Comparison of ENCODE assay signal across 8 mouse cellular contexts in the genomic region with DNA sequence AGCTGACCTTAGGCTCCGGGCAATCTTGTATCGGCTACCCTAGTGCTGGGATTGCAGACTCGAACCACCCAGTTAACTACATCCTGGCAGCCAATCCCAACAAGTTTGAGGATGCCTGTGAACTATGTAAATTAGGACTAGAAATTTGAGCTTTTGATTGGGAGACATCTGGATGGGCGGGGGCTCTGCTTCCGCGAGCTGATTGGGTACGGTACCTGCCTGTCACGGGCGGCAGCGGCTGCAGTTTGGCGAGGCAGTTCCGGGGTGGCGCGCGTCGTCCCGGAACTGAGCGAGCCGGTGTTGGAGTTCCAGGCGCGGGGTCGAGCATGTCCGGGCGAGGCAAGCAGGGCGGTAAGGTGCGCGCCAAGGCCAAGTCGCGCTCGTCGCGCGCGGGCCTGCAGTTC. TPM values are rescaled to one million over a fixed set of nuclear protein-coding genes. Genes with fewer than 3 reads are reported as not detected.
DNase-seq lines count a peak whose midpoint lies in the region; ATAC-seq lines count a peak whose summit lies in the region.

Gene H2afj (plus strand): TSS at position 231 of the 404 bp plus-strand sequence.

- no peaks in the 10 kb centered on the region for H3K27me3 ChIP-seq in heart, embryonic 14.5 days (ENCODE audit: control insufficient read depth, insufficient read depth, low read length)
- H3K27me3 ChIP-seq in liver, embryonic 13.5 days, result no peaks in the 10 kb centered on the region
- no peaks in the 10 kb centered on the region for H3K27me3 ChIP-seq in stomach, embryonic 16.5 days (ENCODE audit: control insufficient read depth, insufficient read depth, low read length)

- peak within 1 kb of the TSS; percentile 91 for H3K4me2 ChIP-seq in heart, embryonic 14.5 days (ENCODE audit: low read length)
- peak within 1 kb of the TSS; percentile 93 for H3K4me2 ChIP-seq in liver, embryonic 13.5 days
- peak within 1 kb of the TSS; percentile 92 for H3K4me2 ChIP-seq in stomach, embryonic 16.5 days (ENCODE audit: low read depth, low read length)

- peak; percentile 72 for ATAC-seq in CD4-positive, CD25-positive, alpha-beta regulatory T cell, adult 4 months
- ATAC-seq in heart, embryonic 14.5 days (ENCODE audit: insufficient number of reproducible peaks, insufficient read depth, low FRiP score, low read depth), result peak; percentile 88
- ATAC-seq in liver, embryonic 13.5 days (ENCODE audit: low read depth), result peak; percentile 79
- peak; percentile 88 for ATAC-seq in stomach, embryonic 16.5 days (ENCODE audit: insufficient read depth, low FRiP score)

- under 1% methylated on average over 34 of the region's 34 CpGs for WGBS in heart, embryonic 14.5 days
- 0% methylated on average over 34 of the region's 34 CpGs for whole genome bisulfite sequencing in liver, embryonic 13.5 days (ENCODE audit: insufficient replicate concordance)
- WGBS in stomach, embryonic 16.5 days, result under 1% methylated on average over 34 of the region's 34 CpGs

- peak within 1 kb of the TSS; percentile 78 for H3K9ac ChIP-seq in heart, embryonic 14.5 days (ENCODE audit: low read length)
- peak within 1 kb of the TSS; percentile 97 for H3K9ac ChIP-seq in liver, embryonic 13.5 days
- peak within 1 kb of the TSS; percentile 84 for H3K9ac ChIP-seq in stomach, embryonic 16.5 days (ENCODE audit: low read length)

- peaks cover 13% of the 10 kb centered on the region for H3K36me3 ChIP-seq in heart, embryonic 14.5 days (ENCODE audit: control insufficient read depth, insufficient read depth, low read length)
- H3K36me3 ChIP-seq in liver, embryonic 13.5 days, result peaks cover 34% of the 10 kb centered on the region
- no peaks in the 10 kb centered on the region; the same call in 1 of the 2 replicates for H3K36me3 ChIP-seq in stomach, embryonic 16.5 days (ENCODE audit: control insufficient read depth, insufficient read depth, low read length)

- peaks cover 7 to 18% of the 10 kb centered on the region in 2 experiments for H3K4me1 ChIP-seq in heart, embryonic 14.5 days (ENCODE audit: control insufficient read depth in 2 of 2, insufficient read depth in 2 of 2, low read length in 2 of 2)
- peaks cover 59% of the 10 kb centered on the region for H3K4me1 ChIP-seq in liver, embryonic 13.5 days (replicated peaks)
- H3K4me1 ChIP-seq in stomach, embryonic 16.5 days (ENCODE audit: control insufficient read depth, insufficient read depth, low read length), result peaks cover 27% of the 10 kb centered on the region

- peak within 1 kb of the TSS; percentile 77 to 90 for H3K4me3 ChIP-seq in heart, embryonic 14.5 days (ENCODE audit: control insufficient read depth in 1 of 2, insufficient read depth in 1 of 2, low read depth in 1 of 2, low read length in 2 of 2)
- peak within 1 kb of the TSS; percentile 94 for H3K4me3 ChIP-seq in liver, embryonic 13.5 days (replicated peaks)
- peak within 1 kb of the TSS; percentile 85 for H3K4me3 ChIP-seq in stomach, embryonic 16.5 days (replicated peaks; ENCODE audit: low read length)

- no peaks in the 10 kb centered on the region for H3K9me3 ChIP-seq in heart, embryonic 14.5 days (ENCODE audit: control insufficient read depth, low read length)
- no peaks in the 10 kb centered on the region for H3K9me3 ChIP-seq in liver, embryonic 13.5 days (replicated peaks)
- no peaks in the 10 kb centered on the region for H3K9me3 ChIP-seq in stomach, embryonic 16.5 days (replicated peaks; ENCODE audit: control insufficient read depth, low read length)

- peak; percentile 92 for DNase-seq in c-Kit-negative CD71-positive TER-119-positive erythroid progenitor cells, embryonic 14.5 days (ENCODE audit: low read depth, low spot score)
- peak; percentile 94 for DNase-seq in fibroblast of lung, adult 2 months (ENCODE audit: low read depth)
- peak; percentile 98 for DNase-seq in kidney, postnatal 14 days
- DNase-seq in liver, embryonic 13.5 days, result peak; percentile 97
- peak; percentile 96 for DNase-seq in neural tube, embryonic 10.5 days (ENCODE audit: extremely low spot score, low spot score)

- peak within 1 kb of the TSS; percentile 52 to 71; a peak in 3 of 4 replicates for H3K27ac ChIP-seq in heart, embryonic 14.5 days (replicated peaks in 1 of 2; ENCODE audit: control insufficient read depth in 1 of 2, insufficient read depth in 1 of 2, low read depth in 2 of 2, low read length in 2 of 2)
- peak within 1 kb of the TSS; percentile 92 for H3K27ac ChIP-seq in liver, embryonic 13.5 days
- H3K27ac ChIP-seq in stomach, embryonic 16.5 days (ENCODE audit: low read length), result peak within 1 kb of the TSS; percentile 97

RNA-seq across cellular contexts. Expression of gene H2afj, which starts in this region (rescaled TPM):
- polyA plus RNA-seq in CD4-positive, CD25-positive, alpha-beta regulatory T cell, adult 4 months (2017; shearing (Covaris generic)), result 10 to 100 TPM; 73.4 to 92.2 TPM
- 71.4 TPM in 2 replicates for polyA plus RNA-seq in heart, embryonic 14.5 days (2014; fragmentation: Nextera tagmentation; extraction: Ambion mirVana)
- polyA plus RNA-seq in liver, embryonic 13.5 days (2015; fragmentation: Nextera tagmentation; extraction: Ambion mirVana), result 167 and 177 TPM in 2 replicates
- 180 and 196 TPM in 2 replicates for polyA plus RNA-seq in stomach, embryonic 16.5 days (2015; fragmentation: Nextera tagmentation; extraction: Ambion mirVana)

Comparison
In these comparisons a context has a peak if more than half of its experiments do, and no peak if none do; other contexts are left out.
1. Peak in every context shown above with its lines: DNase-seq, ATAC-seq, H3K4me3 ChIP-seq and H3K27ac ChIP-seq.